Mouse (Mus musculus): ENCODE data around the gene Hus1b. TPM values are rescaled to one million over a fixed set of nuclear protein-coding genes. Genes with fewer than 3 reads are reported as not detected.

Gene Hus1b
- under 1 TPM; 0.43 to 0.55 TPM for total RNA-seq (2021)
- long read RNA-seq, experiment 1, result 0 reads
- long read RNA-seq, experiment 2, result 0 reads

GRCm38 (mm10) chr13:30947540-30947939, at the start of gene Hus1b:
TSS of gene Hus1b (minus strand) at chr13:30947759.
- no peak for DNase-seq (ENCODE audit: low spot score in 2 of 2)

DNA sequence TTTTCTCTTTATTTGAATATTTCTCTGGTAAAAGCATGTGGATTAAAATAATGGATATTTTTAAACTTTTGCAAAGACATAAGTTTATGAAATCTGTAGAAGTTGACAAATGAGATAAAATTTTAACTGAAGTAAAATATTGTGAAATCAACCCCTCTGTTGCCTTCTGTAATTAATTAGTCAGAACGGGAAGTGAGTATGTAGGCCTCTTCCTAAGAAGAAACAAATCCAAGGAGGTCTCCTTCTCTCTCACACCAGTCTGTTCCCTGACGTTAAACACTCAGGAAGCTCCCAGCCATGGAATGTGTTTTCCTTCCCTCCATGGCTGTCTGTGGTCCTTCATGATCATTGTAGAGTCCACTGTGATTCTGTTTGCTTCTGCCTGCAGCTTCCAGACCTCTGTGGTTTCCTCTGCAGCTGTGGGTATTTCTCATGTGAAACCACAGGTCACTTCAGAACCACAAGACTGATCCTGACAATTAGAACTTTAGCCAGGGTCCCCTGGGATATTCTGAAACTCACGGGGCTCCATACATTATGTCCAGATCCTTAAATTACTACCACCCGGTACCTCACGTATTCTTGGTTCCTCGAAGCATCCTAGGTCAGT, 46.8 kb upstream of the Hus1b start:
- no peak for DNase-seq (ENCODE audit: low spot score in 2 of 2)

DNA sequence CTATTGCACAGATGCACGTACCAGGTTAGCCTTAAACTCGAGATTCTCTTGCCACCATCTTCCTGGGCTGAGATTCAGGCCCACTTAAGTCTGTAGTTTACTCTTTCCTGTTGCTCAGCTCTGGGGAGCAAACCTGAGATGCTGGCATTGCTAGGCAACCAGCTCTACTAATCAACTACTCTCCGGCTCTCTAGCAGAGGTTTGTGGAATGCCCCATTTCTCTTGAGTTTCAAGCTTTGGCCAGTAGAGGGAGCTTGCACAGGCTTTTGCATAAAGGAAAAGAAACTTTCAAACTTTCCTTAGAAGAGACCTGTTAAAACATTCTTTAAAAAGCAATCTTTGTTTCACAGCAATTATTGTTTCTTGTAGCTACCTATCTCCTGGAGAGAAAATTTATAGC, 46.3 kb upstream of the Hus1b start:
- peak; percentile 46 to 71 for DNase-seq (ENCODE audit: low spot score in 2 of 2)

DNA sequence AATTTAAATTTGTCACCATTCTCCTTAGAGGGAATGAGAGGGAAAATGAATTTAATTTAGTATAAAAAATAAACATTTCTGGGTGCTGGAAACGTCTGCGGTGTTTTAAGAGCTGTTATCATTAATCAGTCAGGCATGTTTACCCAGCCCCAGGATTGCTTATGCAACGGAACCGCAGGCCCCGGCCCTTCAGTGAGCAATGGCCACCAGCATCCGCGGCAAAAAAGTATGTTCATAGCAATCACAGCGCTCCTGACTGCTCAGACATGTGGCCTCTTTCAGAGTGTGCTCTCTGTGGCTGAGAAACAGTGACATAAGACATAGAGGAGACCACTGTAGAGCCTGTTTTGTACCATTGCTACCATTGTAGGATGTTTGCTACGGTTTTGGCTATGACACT, 42.7 kb upstream of the Hus1b start:
- no peak for DNase-seq (ENCODE audit: low spot score in 2 of 2)

DNA sequence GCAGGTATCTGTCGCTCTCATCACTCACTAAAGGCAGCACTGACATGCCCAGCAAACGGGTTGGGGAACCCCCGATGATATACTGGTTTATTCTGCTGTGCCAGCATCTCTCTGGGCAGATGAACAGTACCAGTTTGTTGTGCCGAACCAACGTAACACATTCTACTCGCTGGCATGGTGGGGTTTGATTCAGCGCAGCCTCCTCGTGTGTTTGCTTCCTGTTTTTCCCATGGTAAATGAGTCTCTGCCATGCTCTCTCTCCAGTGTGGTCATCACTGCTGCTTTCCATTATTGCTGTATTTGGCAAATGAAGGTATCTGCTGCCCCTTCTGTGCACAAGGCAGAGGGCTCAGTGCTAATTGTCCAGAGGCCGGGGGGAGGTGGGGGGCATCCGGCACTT, 42.2 kb upstream of the Hus1b start:
- DNase-seq (ENCODE audit: low spot score in 2 of 2), result no peak

- no peak for DNase-seq (ENCODE audit: low spot score in 2 of 2)
Measured at GRCm38 (mm10) chr13:30987686-30988085, 40.1 kb upstream of the Hus1b start.

- DNase-seq (ENCODE audit: low spot score in 2 of 2), result no peak
Measured at GRCm38 (mm10) chr13:30986934-30987455, 39.4 kb upstream of the Hus1b start.

- DNase-seq (ENCODE audit: low spot score in 2 of 2), result peak in 1 of 2 experiments; percentile 31
Measured at GRCm38 (mm10) chr13:30985598-30986466, 38.3 kb upstream of the Hus1b start.

DNA sequence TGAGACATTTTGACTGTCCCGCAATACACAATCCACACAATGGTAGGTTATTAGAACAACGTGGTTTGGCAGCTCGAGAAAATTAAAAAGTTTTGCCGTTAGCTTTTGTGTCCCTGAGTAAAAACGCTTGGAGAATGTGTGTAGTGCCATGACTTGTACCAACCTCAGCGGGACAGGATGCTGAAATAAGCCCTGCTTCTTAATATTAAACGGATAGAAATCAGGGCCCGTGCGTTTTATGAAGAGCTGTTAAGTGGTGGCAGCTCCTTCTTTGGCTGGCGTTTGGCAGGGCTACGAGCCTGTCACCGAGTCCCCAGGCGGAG, 37.7 kb upstream of the Hus1b start:
- DNase-seq (ENCODE audit: low spot score in 2 of 2), result no peak

GRCm38 (mm10) chr13:30981666-30982065, 34.1 kb upstream of the Hus1b start:
- no peak for DNase-seq (ENCODE audit: low spot score in 2 of 2)

DNA sequence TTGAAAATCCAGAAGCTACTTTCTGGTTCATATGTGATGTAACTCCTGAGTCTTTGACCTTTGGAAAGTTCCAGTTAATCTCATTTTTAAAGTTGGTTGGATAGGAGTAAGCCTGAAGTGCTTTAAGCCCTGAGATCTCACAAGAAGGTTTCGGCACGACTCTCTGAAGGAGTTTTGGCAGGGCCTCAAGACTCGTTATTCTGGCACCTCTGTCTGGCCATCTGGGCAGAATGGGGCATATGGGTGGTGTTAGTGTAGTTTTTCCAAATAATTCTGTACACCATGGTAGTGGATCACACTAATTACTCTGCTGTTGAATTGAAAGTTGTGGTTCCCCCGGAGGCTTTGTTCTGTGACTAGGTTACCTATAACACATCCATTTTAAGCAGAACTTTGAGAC, 30.7 kb upstream of the Hus1b start:
- no peak for DNase-seq (ENCODE audit: low spot score in 2 of 2)

DNA sequence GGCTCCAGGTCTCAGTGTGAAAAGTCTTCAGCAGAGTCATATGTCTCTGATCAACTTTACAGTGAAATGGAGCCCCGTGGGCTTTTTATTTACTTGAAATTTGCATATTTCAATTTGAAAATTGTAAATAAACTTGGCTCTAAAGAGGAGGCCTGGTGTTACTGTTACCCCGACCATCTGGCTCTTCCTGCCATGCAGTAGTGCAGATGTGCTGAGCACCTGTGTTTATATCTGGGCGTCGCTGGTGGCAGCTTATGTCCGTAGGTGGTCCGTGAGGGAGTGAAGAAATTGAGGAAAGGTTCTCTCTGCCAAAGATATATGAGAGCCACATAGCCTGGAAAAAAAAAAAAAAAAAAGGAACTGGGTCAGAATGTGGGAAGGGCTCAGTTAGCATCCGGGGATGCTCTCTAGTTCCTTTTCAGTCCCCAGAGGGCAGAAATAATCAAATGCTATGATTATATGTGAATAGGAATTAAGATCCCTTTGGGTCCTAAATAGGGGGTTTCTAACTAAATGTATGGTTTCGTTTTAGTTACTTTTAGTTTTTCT, 29.1 kb upstream of the Hus1b start:
- DNase-seq (ENCODE audit: low spot score in 2 of 2), result no peak

DNA sequence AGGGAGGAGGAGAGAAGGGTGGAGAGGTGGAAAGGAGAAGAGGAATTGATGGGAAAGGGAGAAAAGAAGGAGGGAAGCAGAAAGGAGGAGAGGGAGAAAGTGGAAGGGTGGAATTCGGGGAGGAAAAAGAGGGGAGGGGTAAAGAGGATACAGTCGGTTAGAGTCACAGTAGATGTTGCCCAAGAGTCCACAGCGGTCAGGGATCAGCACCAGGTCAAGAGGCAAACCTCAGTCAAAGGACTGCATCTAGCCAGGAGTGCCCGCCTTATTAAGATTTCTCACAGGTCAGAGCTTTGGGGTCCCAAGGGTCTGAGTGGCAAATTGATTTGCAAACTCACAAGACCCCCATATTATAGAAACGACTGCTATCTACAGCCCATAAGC, 26.7 kb upstream of the Hus1b start:
- DNase-seq (ENCODE audit: low spot score in 2 of 2), result no peak

DNA sequence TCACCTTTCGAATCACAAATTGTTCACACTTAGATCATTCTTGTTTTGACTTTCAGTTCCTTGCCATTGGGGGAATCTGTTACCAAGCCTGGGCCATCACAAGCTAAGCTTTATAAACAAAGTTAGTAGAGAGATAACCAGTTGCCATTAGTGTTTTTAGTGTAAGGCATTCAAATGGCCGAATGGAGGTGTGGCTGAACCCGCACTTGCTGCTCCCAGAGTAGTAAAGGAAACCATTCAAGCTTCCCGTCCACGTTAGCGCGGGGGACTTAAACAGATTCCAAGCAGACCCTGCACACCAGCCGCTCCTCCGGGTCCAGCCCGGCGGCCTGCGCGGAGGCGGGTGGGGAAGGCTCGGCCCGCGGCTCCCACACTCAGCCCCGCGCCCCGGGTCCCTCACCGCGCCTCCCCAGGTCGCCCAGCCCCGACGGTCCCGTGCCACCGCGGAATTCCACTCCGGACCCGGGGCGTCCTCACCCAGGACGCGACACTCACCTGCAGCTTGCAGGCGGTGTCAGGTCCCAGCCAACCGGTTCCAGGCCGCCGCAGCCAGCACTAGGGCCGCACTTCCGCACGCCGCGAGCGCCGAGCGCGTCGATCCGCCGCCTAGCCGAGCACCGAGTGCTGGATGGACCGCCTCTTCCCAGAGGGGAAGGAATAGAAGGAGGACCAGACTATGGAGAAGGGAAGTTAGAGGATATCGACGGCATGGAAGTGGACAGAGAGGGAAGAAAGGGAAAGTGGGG, 26.1 kb upstream of the Hus1b start, which contains the start of the genes Exoc2 and Gm5447:
Exoc2 (minus strand) TSS at position 593 of the 746 bp plus-strand sequence.
Gm5447 (plus strand) TSS at position 704 of the 746 bp plus-strand sequence.
- DNase-seq (ENCODE audit: low spot score in 2 of 2), result peak; percentile 76 to 84

- no peak for DNase-seq (ENCODE audit: low spot score in 2 of 2)
Measured at GRCm38 (mm10) chr13:30972102-30972501, 24.5 kb upstream of the Hus1b start.

DNA sequence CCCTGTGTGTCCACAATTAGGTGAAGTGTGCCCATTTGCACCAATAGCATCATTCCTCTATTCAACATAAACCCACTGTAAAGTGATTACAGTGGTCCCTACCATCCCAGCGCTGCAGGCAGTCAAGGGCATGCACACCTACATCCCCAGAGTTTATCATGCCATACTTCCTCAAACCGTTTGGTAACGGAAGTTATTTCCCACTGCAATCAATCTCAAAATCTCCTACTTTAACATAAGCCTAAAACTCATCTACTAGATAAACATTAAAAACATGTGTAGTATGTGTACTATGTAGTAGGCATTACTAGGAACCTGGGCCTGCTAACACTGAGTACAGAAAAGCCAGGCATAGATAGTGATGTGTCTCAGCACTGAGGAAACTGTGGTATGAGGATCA, 23.5 kb upstream of the Hus1b start:
- no peak for DNase-seq (ENCODE audit: low spot score in 2 of 2)

- no peak for DNase-seq (ENCODE audit: low spot score in 2 of 2)
Measured at GRCm38 (mm10) chr13:30968311-30968710, 20.8 kb upstream of the Hus1b start.

DNA sequence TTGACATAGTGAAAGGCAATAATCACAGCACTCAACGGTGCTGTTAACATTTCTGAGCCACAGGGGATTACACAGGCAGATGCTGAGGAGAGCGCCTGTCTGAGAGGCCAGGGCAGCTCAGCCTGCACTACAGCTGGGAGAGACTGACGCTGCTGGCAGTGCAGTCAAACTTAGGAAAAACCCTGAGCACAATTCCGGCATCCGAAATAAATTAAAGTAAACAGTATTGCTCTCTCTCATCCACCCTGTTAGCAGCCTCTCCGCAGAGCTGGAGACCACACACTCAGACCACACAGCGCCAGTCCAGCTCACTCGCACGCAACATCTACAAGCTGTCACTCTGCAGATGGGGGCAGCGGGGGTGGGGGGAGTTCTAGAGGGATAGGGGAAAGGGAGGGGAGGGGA, 18.9 kb upstream of the Hus1b start:
- DNase-seq (ENCODE audit: low spot score in 2 of 2), result no peak

GRCm38 (mm10) chr13:30961932-30962331, 14.4 kb upstream of the Hus1b start:
- no peak for DNase-seq (ENCODE audit: low spot score in 2 of 2)

- no peak for DNase-seq (ENCODE audit: low spot score in 2 of 2)
Measured at GRCm38 (mm10) chr13:30960714-30961113, 13.2 kb upstream of the Hus1b start.

- no peak for DNase-seq (ENCODE audit: low spot score in 2 of 2)
Measured at GRCm38 (mm10) chr13:30953580-30953979, 6.0 kb upstream of the Hus1b start.

Measured in layer of hippocampus, postnatal 14 days (tissue).